Mouse (Mus musculus) embryonic stem cell, embryonic (primary cell): ENCODE measurements around the gene Aar2.

Experiments used
- CTCF ChIA-PET, 4 experiments: fragments of 300-600 bp in 2 of 4; fragments of 350-600 bp in 2 of 4; sonication (Branson Sonifier 250); formaldehyde crosslinking; loops; one replicate each; lab custom pipeline; 2022; ENCODE audit warnings: inconsistent platforms in 2 of 4; lab: Charles Lee
- POLR2A ChIA-PET, 4 experiments: fragments of 300-600 bp in 2 of 4; fragments of 350-600 bp in 2 of 4; sonication (Branson Sonifier 250); formaldehyde crosslinking; loops; one replicate each; lab custom pipeline; 2022; ENCODE audit warnings: antibody characterized with exemption in 4 of 4, inconsistent platforms in 1 of 4; lab: Charles Lee

Aar2 gene

DNA sequence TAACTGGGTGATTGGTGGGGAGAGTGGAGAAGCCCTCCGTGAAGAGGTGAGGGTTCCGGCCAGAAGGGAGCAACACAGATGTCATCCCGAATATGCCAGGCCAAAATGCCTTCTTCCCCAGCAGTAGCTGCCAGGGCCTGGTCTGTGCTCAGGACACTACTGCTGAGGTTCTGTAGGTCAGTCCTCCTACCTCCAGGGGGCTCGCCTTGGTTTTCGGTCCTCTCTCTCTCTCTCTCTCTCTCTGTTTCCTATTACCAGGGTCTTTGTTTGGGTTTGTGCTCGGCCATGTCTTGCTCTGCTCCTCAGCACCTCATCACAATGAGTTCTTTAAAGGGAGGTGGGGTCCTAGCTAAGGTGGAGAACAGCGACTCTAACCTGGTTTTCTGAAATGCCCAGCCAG is 6.4 kb upstream of the Aar2 start:
- POLR2A ChIA-PET = interaction anchor here in 3 of 4 experiments (0.5 to 4.2 kb wide), 12 partner anchors 8 to 300 kb away, joined by 3 to 23 read pairs (median 3); no protein-coding TSS in a partner anchor
- CTCF ChIA-PET = interaction anchor here in 3 of 4 experiments (0.6 to 1.3 kb wide), 10 partner anchors 12 to 1813 kb away, joined by 3 to 8 read pairs (median 3); no protein-coding TSS in a partner anchor

DNA sequence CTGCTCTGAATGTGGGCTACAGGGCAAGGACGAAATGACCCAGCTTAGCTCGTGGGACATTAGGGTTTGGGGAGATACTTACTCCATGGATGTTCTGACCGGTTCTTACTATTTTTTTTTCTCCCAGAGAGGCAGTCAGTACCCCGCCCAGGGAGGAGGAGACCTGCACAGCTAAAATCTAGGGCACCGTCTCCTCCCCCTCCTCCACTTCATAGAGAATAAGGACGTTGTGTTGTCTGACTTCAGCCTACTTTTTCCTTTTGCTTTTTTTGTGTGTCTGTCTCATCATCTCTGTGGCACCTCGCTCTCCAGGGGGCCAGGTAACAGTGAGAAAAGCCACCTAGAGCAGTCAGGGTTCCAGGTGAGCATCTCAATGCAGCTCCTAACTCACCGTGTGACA is 5.0 kb upstream of the Aar2 start:
- ChIA-PET CTCF (no interaction called here), POLR2A (interaction anchor here in 2 of 4 experiments (0.8 to 4.2 kb wide), 4 partner anchors 8 to 27 kb away, joined by 3 to 23 read pairs (median 4); no protein-coding TSS in a partner anchor)

DNA sequence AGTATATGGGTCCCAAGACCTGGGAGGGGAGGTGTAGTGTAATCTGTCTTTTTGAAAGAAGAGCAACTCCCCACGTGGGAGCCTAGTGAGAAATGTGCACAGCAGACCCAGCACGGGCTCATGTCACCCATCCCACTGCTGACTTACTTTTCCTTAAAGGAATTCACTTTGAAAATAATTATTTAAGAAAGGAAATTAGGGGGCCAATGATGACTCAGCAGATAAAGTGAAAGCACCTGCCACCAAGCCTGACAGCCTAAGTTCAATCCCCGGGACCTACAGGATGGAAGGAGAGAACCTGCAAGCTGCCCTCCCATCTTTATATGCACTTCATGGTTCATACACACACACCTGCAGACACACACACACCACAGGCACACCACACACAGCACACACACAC is 3.6 kb upstream of the Aar2 start:
- ChIA-PET POLR2A (interaction anchor here in 2 of 4 experiments (0.6 to 2.4 kb wide), 3 partner anchors 9 to 148 kb away, joined by 3 to 7 read pairs (median 4); no protein-coding TSS in a partner anchor), CTCF (no interaction called here)

DNA sequence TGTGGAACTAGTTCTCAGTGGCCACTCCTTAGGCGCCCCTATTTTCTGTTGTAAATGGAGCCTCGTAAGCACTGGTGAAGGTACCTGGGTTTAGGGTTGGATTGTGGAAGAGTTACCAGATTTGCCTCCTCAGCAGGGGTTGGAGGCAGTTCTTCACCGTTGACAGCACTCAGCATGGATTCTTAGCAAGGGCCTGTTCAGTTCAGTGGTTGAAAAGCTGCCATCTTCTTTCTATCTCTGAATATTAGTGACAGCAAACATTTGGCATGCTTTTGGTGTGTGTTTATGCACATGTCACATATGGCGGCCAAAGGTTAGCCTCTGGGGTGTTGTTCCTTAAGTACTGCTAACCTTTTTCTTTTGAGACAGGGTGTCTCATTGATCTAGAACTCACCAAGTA is 5.0 kb downstream of the Aar2 start:
- CTCF ChIA-PET = interaction anchor here in 1 of 4 experiments (1.1 kb wide), 1 partner anchor 12 kb away, joined by 4 read pairs; no protein-coding TSS in a partner anchor
- POLR2A ChIA-PET = no interaction called here

DNA sequence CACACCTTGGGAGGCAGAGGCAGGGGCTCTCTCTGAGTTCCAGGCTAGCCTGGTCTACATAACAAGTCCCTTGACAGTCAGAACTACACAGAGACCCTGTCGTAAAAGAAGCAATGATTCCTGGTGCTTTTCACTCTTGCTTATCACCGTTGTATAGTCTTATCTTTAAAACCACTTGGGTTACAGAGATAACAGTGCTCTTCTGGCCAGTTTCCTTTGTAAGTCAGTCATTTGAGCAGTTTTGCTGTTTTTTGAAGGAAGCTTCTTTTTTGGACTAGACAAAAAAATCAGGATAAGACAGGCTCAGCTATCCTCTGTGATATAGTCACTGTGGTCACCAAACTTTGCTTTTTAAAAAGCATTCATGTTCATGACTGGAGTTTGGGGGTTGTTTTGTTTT is 14.4 kb downstream of the Aar2 start:
- ChIA-PET POLR2A (interaction anchor here in 1 of 4 experiments (0.7 kb wide), 1 partner anchor 143 kb away, joined by 3 read pairs; no protein-coding TSS in a partner anchor), CTCF (no interaction called here)

DNA sequence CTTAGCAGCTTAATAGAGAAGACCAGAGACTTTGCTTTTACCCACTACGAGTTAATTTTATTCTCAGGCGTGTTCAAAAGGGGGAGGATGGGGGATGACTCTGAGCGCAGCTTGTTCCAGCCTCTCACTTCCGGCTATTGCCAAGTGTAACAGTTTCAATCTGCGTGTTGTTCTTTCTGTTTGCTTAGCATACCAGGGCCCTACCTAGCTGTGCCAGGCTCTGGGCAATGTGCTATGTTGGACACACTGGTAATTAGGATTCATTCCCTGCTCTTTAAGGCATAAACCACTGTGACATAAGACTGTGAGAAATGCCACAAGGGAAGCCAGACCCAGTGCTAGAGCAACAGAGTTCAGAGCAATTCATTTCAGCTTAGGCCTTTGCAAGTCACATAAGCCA is 16.2 kb downstream of the Aar2 start:
- ChIA-PET POLR2A (interaction anchor here in 2 of 4 experiments (0.6 to 1.8 kb wide), 2 partner anchors 16 to 80 kb away, joined by 5 read pairs; partner anchors contain the start of gene Aar2 (in 1 of the 2)), CTCF (interaction anchor here in 1 of 4 experiments (0.7 kb wide), 1 partner anchor 17 kb away, joined by 3 read pairs; no protein-coding TSS in a partner anchor)

DNA sequence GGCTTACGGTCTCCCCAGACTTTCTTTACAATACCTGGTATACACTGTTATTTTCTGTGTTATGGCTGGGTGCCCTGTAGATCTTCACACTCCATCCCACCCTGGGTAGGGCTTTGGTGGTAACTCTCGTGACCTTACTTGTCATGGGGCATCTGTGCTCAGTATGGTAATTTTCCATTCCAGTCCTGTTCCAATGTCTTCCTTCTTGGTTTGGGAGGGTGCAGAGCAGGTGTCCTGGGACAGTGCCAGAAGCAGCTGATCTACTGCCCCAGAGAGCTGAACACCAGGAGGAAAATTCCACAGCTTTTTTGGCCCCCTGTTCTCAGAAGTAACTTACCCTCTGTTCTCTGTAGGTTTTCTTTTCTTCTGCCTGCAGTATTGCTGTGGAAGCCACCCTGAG is 19.1 kb downstream of the Aar2 start:
- ChIA-PET POLR2A (interaction anchor here in 2 of 4 experiments (0.7 to 1.6 kb wide), 6 partner anchors 8 to 79 kb away, joined by 3 to 5 read pairs (median 4); no protein-coding TSS in a partner anchor), CTCF (no interaction called here)

DNA sequence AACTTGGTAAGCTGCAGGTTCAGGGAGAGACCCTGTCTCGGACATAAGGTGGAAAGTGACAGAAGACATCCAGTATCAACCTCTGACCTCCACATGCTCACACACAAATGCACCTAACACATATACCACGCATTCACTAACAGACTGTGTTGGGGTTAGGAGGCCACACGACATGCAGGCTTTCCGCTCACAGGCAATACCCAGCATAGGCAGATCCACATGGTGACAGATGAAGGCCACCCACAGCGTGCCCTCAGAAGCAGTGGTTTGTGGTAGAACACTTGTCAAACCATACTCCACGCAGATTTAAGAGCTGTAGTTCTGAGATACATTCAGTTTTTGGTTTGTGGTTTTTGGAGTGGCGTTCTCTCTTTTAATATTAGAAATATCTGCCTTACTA is 21.3 kb downstream of the Aar2 start:
- POLR2A ChIA-PET = interaction anchor here in 2 of 4 experiments (0.6 to 1.3 kb wide), 2 partner anchors 13 to 32 kb away, joined by 3 to 4 read pairs; no protein-coding TSS in a partner anchor
- CTCF ChIA-PET = interaction anchor here in 1 of 4 experiments (1.0 kb wide), 1 partner anchor 949 kb away, joined by 3 read pairs; no protein-coding TSS in a partner anchor

DNA sequence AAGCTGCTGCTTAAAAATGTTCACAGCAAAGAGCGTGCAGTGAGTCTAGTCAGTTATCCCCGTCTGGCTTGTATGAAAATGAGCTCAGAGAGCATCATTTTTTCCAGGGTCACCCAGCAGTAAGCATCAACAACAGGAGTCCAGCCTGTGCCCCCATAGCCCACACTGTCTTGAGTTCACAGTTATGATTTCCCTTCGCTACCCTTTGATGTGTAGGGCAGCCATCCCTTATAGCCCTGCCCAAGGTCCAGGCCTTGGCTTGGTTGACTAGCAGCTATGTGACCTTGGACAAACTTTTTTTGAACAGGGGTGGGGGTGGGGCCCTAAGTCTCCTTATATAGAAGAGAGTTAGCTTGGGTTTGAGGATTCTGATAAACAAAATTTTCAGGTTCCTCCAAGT is 21.9 kb downstream of the Aar2 start:
- CTCF ChIA-PET = interaction anchor here in 1 of 4 experiments (0.6 to 1.0 kb wide), 2 partner anchors 11 to 950 kb away, joined by 3 read pairs; no protein-coding TSS in a partner anchor
- POLR2A ChIA-PET = interaction anchor here (0.6 to 1.3 kb wide), 7 partner anchors 12 to 1065 kb away, joined by 3 to 6 read pairs (median 3); partner anchors contain the start of gene Aar2 (in 1 of the 4)

DNA sequence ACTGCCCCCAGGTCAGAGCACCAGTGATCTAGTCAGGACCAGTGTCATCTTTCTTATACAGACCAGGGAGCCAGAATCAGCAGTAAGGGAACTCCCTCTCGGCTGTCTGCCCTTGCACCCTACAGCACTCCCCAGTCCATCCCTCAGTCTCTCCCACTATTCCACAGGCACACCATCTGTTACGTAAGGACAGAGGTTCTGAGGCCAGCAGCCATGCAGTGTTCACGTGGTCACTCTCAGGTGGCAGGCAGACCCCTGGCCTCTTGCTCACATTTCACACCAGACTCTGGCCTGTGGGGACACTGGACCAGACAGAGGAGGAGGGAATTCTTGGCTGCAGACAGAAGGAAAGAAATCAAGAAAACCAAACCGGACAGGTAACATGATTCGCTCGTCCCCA is 24.1 kb downstream of the Aar2 start:
- ChIA-PET CTCF (no interaction called here), POLR2A (no interaction called here)

DNA sequence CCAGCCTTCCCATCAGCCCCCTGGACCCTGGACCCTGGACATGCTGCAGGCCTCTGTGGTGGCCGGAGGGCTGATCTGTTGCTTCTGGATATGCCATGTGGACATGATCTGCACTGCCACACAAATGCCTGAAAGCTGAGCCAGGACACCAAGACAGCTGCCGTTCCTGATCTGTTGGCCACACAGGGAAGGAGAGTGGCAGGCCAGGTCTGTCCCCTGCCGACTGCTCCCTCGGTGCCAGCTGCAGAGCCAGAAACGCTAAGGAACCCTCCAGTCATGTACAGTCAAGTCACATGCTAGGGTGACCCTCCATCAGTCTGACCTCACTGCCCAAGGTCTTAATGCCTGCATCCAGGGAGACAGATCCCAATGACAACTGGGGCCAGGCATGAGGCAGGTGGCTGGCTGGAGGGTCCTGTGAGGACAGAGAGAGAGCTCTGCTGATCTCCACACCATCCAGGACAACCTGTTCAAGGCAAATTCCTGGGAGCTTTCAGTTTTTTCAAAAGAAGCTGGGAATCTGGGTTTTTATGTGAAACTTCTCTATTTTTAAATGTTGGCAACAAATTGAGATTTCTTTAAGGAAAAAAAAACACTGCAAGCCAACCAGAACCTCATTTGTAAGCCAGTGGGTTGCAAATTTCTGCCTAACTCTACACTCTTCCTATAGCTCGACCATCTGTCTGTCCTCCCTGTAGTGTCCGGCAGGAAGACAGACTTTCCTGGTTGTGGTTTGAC is 29.6 kb downstream of the Aar2 start:
- CTCF ChIA-PET = interaction anchor here in 1 of 4 experiments (0.7 kb wide), 1 partner anchor 255 kb away, joined by 4 read pairs; no protein-coding TSS in a partner anchor
- POLR2A ChIA-PET = interaction anchor here in 3 of 4 experiments (0.5 to 1.6 kb wide), 6 partner anchors 10 to 265 kb away, joined by 3 to 4 read pairs (median 3); partner anchors contain the start of genes Aar2 (in 1 of the 3), Cnbd2 (in 1 of the 3) and Scand1 (in 1 of the 3)

DNA sequence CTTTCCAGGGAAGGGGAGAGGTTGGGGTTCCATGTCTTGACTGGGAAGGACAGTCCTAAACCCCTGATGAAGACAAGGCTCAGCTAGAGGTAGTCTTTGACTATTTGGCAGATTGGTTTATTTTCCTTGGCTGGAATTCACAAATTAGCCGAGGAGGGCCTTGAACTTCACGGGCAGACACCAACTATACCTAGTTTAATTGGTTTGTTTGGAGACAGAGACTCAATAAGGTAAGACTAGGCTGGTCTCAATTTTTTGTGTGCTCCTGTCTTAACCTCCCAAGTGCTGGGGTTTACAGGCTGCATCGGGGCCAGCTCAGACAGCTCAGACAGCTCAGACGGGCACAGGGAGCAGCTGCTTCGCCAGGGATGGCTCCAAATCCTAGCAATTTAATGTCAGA is 33.1 kb downstream of the Aar2 start:
- ChIA-PET POLR2A (interaction anchor here in 1 of 4 experiments (0.8 to 2.3 kb wide), 3 partner anchors 21 to 129 kb away, joined by 4 to 8 read pairs (median 5); partner anchors contain the start of gene Aar2), CTCF (interaction anchor here in 2 of 4 experiments (0.6 kb wide), 3 partner anchors 11 to 379 kb away, joined by 3 read pairs; no protein-coding TSS in a partner anchor)

DNA sequence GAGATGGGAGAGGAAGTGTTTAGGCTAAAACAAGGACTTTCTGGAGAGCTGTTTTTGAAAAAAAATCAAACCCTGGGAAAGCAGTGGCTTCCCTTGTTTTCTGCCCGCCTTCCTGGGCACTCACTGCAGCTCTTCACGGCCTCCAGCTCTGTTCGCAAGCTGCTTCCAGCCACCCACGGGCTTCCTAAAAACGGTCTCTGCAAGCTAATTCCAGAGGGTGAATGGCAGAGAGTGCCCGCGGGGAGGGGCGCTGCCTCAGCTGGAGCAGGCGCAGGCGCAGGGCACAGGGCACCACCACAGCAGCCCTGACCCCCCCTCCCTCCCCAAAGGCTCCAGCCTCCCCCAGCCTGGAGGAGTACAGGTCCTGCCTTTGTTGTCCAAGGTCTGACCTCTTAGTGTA is 33.9 kb downstream of the Aar2 start:
- ChIA-PET POLR2A (interaction anchor here in 2 of 4 experiments (1.0 to 2.3 kb wide), 3 partner anchors 34 to 307 kb away, joined by 4 to 8 read pairs (median 4); partner anchors contain the start of gene Aar2 (in 1 of the 2)), CTCF (interaction anchor here in 2 of 4 experiments (0.6 to 0.7 kb wide), 3 partner anchors 31 to 380 kb away, joined by 3 read pairs; no protein-coding TSS in a partner anchor)

DNA sequence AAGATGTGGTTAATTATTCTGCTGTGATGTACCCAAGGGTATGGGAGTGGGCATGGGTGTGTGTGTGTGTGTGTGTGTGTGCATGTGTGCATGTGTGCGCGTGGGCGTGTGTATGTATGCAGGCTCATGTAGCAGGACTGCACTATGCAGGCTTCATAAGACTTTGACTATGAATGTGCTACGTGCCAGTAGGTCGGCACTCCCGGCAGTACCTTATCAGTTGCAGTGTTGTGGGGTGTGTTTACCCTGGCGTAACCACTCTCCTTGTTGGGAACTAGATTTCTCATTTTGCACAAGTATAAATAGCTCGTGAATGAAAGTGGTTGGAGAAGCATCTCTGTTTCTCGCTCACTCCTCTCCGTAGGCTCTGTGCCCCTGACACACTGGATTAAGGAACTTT is 35.5 kb downstream of the Aar2 start:
- CTCF ChIA-PET = interaction anchor here in 1 of 4 experiments (1.2 kb wide), 1 partner anchor 76 kb away, joined by 4 read pairs; no protein-coding TSS in a partner anchor

DNA sequence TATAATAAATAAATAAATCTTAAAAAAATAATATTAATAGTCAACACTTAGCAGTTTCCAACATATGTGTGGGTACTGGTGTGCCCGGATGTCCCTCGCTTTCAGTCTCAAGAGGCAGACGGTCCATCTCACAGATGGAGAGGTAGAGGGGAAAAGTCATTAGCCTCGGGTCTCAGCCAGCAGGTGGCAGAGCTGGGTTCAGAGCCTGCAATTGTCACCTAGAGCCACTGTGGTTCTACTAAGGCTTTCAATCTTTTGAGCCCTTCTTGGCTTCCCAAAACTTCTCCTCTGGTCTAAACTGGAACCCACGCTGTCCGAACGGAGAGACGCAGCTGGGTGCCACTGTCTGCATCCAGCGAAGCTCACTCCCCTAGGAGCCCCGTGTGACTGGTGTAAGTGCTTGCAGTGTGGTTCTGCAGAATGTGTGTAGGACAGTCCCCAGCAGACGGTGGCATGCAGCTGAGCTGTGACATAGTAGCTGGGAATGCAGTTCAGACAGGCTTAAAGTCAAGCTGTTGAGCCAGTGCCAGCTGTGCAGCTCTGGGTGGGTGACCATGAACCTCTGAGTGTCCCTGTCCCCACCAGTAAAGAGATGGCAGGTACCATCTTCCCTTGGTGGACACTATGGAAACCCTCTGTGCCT is 36.9 kb downstream of the Aar2 start:
- ChIA-PET POLR2A (no interaction called here), CTCF (interaction anchor here in 3 of 4 experiments (0.5 to 1.2 kb wide), 10 partner anchors 13 to 1066 kb away, joined by 3 to 7 read pairs (median 4); partner anchors contain the start of genes Acss2 (in 1 of the 3) and Ggt7 (in 1 of the 3))

More for the DNA sequence above, 35.5 kb downstream of the Aar2 start:
- POLR2A ChIA-PET = no interaction called here

DNA sequence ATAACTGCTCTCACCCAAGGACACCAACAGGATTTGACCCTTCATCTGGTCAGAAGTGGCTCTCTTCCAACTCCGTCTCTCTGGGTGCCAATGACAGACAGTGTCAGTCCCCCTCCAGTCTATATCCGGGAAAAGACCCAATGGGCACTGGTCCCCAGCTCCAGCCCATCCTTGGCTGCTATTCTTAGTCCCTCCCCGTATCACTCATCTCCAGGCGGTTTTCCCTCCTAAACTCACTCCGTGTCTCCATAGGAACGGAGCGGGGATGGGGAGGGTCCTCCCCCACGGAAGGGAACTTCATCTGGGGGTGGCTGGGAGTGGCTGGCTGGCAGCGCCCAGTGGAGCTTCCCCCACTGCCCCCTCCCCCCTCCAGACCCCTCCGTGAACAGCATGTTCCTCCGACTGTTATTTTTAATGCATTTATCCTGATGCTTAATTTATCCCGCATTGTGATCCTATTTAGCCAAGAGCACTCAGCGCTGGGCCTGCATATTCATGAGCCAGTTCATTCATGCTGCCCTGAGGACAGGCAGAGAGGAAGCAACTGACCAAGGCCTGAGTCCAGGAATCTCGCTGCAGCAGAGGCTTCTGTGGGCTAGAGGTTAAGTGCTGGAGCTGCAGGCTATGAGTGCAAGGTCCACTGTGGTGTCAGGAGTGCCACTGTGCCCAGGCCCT is 37.5 kb downstream of the Aar2 start:
- ChIA-PET CTCF (interaction anchor here (0.5 to 1.2 kb wide), 8 partner anchors 18 to 1067 kb away, joined by 3 to 5 read pairs (median 4); partner anchors contain the start of genes Acss2 (in 1 of the 4) and Ggt7 (in 1 of the 4)), POLR2A (no interaction called here)

DNA sequence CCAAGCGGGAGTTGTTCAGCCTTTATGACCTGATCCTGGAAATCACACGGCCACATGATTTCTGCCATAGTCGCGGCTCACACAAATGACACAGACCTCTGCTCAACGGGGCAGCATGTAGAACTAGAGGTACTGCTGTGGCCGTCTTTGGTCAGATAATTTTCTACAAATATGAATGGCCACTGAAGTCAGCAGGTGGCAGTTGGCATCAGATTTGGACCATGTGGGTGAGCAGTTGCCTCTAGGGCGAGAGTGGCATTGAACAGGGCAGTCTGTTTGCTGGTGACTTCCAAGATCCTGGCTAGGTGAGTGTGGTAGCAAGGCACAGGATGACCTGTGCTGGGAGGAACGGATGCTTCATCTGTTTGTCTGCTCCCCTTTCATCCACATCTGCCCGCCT is 42.1 kb downstream of the Aar2 start:
- ChIA-PET CTCF (no interaction called here), POLR2A (no interaction called here)
